Mouse (Mus musculus): ENCODE measurements around the gene Tbc1d15.

The Tbc1d15 gene

GRCm38 (mm10) chr10:115160289-115160688 lies 91.0 kb downstream of the Tbc1d15 start:
- no peak for DNase-seq (ENCODE audit: low spot score in 2 of 2)
